1 mouse cellular context compared by ENCODE assay signal in the genomic region with DNA sequence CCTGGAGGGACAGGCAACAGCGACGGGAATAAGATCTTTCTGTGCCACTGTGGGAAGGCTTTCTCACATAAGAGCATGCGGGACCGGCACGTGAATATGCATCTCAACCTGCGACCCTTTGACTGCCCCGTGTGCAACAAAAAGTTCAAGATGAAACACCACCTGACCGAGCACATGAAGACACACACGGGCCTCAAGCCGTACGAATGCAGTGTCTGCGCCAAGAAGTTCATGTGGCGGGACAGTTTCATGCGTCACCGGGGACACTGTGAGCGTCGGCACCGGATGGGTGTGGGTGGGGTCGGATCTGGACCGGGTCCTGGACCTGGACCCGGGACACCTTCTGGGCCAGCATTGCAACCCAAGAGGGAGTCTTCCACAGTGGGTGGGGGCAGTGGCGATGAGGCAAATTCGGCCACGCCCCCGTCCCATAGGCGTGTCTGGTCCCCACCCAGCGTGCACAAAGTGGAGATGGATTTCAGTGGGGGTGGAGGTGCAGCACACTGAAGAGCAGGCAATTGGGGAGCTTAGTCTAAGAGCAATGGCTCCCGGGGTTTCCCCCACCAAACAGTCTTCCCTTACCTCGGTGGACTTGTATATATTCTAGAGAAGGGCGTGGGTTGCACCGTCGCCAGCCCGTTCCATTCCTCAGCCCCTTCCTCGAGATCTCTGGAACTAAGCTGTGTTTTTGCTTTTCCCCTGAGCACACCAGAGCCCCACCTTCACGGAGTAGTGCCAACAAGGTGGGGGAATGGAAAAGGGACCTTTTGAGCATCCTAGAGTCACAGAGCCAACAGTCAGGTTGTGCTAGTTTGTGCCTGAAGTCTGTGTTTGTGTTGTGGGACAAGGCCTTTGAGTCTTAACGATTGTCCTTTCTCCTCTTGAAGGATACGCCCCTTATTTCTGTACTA.
TF ChIP-seq lines count a peak whose summit lies in the region.

No protein-coding gene starts in this region.

TF ChIP-seq in C2C12, 6 proteins besides CTCF, POLR2A, EP300 and RAD21:
- TF ChIP-seq MYOG (IDR thresholded peaks at IDR 0.05; ENCODE audit: control insufficient read depth, extremely low read depth, insufficient read length) (no peak), USF1 (IDR thresholded peaks at IDR 0.05; ENCODE audit: low read depth) (no peak), FOSL1 (IDR thresholded peaks at IDR 0.05; ENCODE audit: insufficient read depth, low read length, poor library complexity, severe bottlenecking) (no peak), MYOD1 (IDR thresholded peaks at IDR 0.05; ENCODE audit: control insufficient read depth, insufficient read length, low read depth) (no peak), MAX (IDR thresholded peaks at IDR 0.05) (no peak), CEBPB (IDR thresholded peaks at IDR 0.05; ENCODE audit: low read depth) (no peak)
